Mouse (Mus musculus): ENCODE results near the gene Dock6.

- TF ChIP-seq CTCF (IDR thresholded peaks at IDR 0.05) (no peak), EP300 (IDR thresholded peaks at IDR 0.05) (no peak)
Observed at GRCm38 (mm10) chr9:21820183-21820582, 32.3 kb downstream of the Dock6 start.
